Mouse (Mus musculus): ENCODE results near the gene Pycr2. TPM values are rescaled to one million over a fixed set of nuclear protein-coding genes. Genes with fewer than 3 reads are reported as not detected.

Pycr2 gene
- polyA plus RNA-seq, 1 experiment from 2014 or later, result 58.2 TPM

DNA sequence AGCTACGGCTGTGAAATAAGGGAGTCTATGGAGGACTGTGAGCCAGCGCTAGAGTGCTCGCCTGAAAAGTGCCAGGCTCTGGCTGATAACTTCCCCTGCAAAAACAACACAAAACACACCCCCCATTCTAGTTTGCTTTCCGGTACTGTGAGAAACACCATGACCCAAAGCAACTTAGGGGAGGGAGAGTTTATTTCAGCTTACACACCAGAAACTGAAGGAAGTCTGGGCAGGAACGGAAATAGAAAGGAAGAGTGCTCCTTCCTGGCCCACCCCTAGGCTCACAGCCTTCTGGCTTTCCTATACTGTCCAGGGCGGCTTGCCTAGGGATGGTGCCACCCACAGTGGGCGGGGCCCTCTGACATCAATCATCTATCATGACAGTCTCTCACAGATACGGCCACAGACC lies 52.9 kb downstream of the Pycr2 start:
- Histone ChIP-seq H3K4me3 (no peak overlapping the region), H3K27me3 (replicated peaks) (no peaks in the 10 kb centered on the region)
- WGBS, result 66% methylated on average over 8 of the region's 8 CpGs

More for the DNA sequence above, 52.9 kb downstream of the Pycr2 start:
- no peaks in the 10 kb centered on the region for H3K9me3 ChIP-seq (replicated peaks)
- H3K27ac ChIP-seq (ENCODE audit: poor library complexity, severe bottlenecking), result no peak overlapping the region
- no peak overlapping the region for H3K9ac ChIP-seq
- no peak overlapping the region for H3K4me2 ChIP-seq
- ATAC-seq (ENCODE audit: insufficient number of reproducible peaks, low FRiP score), result peak; percentile 78
- peaks cover 90% of the 10 kb centered on the region for H3K36me3 ChIP-seq
- H3K4me1 ChIP-seq (replicated peaks), result no peaks in the 10 kb centered on the region

Other genes starting within 250 kb of the Pycr2 start
- gene Mixl1, start 207.3 kb upstream of the Pycr2 start, polyA plus RNA-seq (2016; fragmentation: Nextera tagmentation; extraction: Ambion mirVana), result not detected in 2 replicates
- 29.2 and 29.7 TPM in 2 replicates for gene Acbd3, start 178.2 kb upstream of the Pycr2 start, polyA plus RNA-seq (2016; fragmentation: Nextera tagmentation; extraction: Ambion mirVana)
- gene H3f3a, start 90.3 kb upstream of the Pycr2 start, polyA plus RNA-seq (2016; fragmentation: Nextera tagmentation; extraction: Ambion mirVana), result 1,616 and 1,670 TPM in 2 replicates
- 30.7 and 32.3 TPM in 2 replicates for gene Sde2, start 53.2 kb upstream of the Pycr2 start, polyA plus RNA-seq (2016; fragmentation: Nextera tagmentation; extraction: Ambion mirVana)
- gene Lefty2, start 11.2 kb upstream of the Pycr2 start, polyA plus RNA-seq (2016; fragmentation: Nextera tagmentation; extraction: Ambion mirVana), result 0.15 TPM in 2 replicates
- 1.00 and 1.1 TPM in 2 replicates for gene Lefty1, start 30.7 kb downstream of the Pycr2 start, polyA plus RNA-seq (2016; fragmentation: Nextera tagmentation; extraction: Ambion mirVana)
- 10.2 and 10.6 TPM in 2 replicates for gene Tmem63a, start 38.1 kb downstream of the Pycr2 start, polyA plus RNA-seq (2016; fragmentation: Nextera tagmentation; extraction: Ambion mirVana)
- gene Ephx1, start 116.6 kb downstream of the Pycr2 start, polyA plus RNA-seq (2016; fragmentation: Nextera tagmentation; extraction: Ambion mirVana), result 5.0 and 5.1 TPM in 2 replicates
- gene 9130409I23Rik, start 146.9 kb downstream of the Pycr2 start, polyA plus RNA-seq (2016; fragmentation: Nextera tagmentation; extraction: Ambion mirVana), result not detected in 2 replicates
- gene Nvl, start 239.9 kb downstream of the Pycr2 start, polyA plus RNA-seq (2016; fragmentation: Nextera tagmentation; extraction: Ambion mirVana), result 21.4 and 22.6 TPM in 2 replicates
- gene Cnih4, start 240.4 kb downstream of the Pycr2 start, polyA plus RNA-seq (2016; fragmentation: Nextera tagmentation; extraction: Ambion mirVana), result 128 and 130 TPM in 2 replicates

Data from heart, embryonic 12.5 days (tissue).